Mouse (Mus musculus) heart, adult 2 months (tissue): Measurements from ENCODE around the gene Pacsin3.

Experiments
- CTCF ChIP-seq: fragments of 200-600 bp; IDR thresholded peaks from 2 replicates; pipeline ENCODE4 v1.8.1; 2022; ENCODE audit warnings: antibody characterized with exemption, mild to moderate bottlenecking, moderate library complexity
- POLR2A ChIP-seq: fragments of 200-500 bp; IDR thresholded peaks from 2 replicates; pipeline ENCODE4 v1.6.1; 2011; ENCODE audit warnings: mild to moderate bottlenecking, low read depth, low read length, control low read depth; ENCODE audit not compliant: insufficient read depth

DNA sequence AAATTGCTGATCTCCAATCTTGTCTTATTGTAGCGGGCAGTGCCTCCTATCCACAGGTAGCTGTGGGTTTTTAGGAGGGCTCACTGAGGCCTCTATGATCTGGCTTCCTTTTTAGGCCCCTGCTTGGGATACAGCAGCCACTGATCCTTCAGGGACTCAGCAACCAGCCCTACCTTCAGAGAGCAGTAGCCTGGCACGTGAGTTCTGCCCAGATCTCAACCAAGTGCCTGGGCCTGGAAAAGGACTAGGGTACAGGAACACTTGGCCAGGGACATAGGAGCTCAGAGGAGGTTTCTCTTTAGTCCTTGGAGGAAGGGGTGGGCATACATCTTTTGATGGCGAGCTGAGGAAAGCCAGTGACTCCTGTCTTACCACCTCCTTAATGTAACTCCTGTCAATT, 12.3 kb downstream of the Pacsin3 start:
- TF ChIP-seq POLR2A, result no peak
- TF ChIP-seq CTCF, result no peak
